Mouse (Mus musculus) embryonic facial prominence, embryonic 15.5 days (tissue): ENCODE measurements around the gene Ltbr. TPM values are rescaled to one million over a fixed set of nuclear protein-coding genes. Genes with fewer than 3 reads are reported as not detected.

ENCODE experiments used
- ATAC-seq: fragments of 200-750 bp; cut with Nextera tagmentation; 2 replicates; pipeline ENCODE4 v1.8.0; 2017; ENCODE audit warnings: low read depth, moderate TSS enrichment; ENCODE audit not compliant: insufficient number of reproducible peaks, low FRiP score, low TSS enrichment
- H3K27ac ChIP-seq: fragments of 300-500 bp; sonication (generic); replicated peaks from 2 replicates; pipeline ENCODE4 v1.5.1; 2015; ENCODE audit warnings: mild to moderate bottlenecking, inconsistent platforms
- H3K27me3 ChIP-seq: fragments of 300-500 bp; sonication (generic); 2 replicates; pipeline ENCODE4 v1.6.1; 2015; ENCODE audit warnings: inconsistent platforms
- H3K36me3 ChIP-seq: fragments of 300-500 bp; sonication (generic); 2 replicates; pipeline ENCODE4 v1.6.1; 2015; ENCODE audit warnings: mild to moderate bottlenecking, inconsistent platforms
- H3K4me1 ChIP-seq: fragments of 300-500 bp; sonication (generic); 2 replicates; pipeline ENCODE4 v1.6.1; 2015; ENCODE audit warnings: inconsistent platforms
- H3K4me2 ChIP-seq: fragments of 300-500 bp; sonication (generic); replicated peaks from 2 replicates; pipeline ENCODE4 v1.6.1; 2015; ENCODE audit warnings: mild to moderate bottlenecking, inconsistent platforms
- H3K4me3 ChIP-seq: fragments of 300-500 bp; sonication (generic); replicated peaks from 2 replicates; pipeline ENCODE4 v1.5.1; 2015; ENCODE audit warnings: mild to moderate bottlenecking, inconsistent platforms
- H3K9ac ChIP-seq: fragments of 300-500 bp; sonication (generic); 2 replicates; pipeline ENCODE4 v1.6.1; 2015; ENCODE audit warnings: inconsistent platforms
- H3K9me3 ChIP-seq: fragments of 300-500 bp; sonication (generic); replicated peaks from 2 replicates; pipeline ENCODE4 v1.6.1; 2016; ENCODE audit warnings: inconsistent platforms
- WGBS: fragments of 180-500 bp; shearing (Covaris S2); methylation state at CpG from one replicate; pipeline ENCODE4 v1.1.7; 2015; 5-methylcytosine and 5-hydroxymethylcytosine counted together
- polyA plus RNA-seq: library from polyadenylated mRNA; unstranded; fragments of >200 nt; fragmentation: Nextera tagmentation; extraction: Ambion mirVana; gene quantifications from 2 replicates; pipeline ENCODE4 v1.2.1, GENCODE M21; 2015

The Ltbr gene
- polyA plus RNA-seq, 1 experiment from 2014 or later, result 47.7 TPM

DNA sequence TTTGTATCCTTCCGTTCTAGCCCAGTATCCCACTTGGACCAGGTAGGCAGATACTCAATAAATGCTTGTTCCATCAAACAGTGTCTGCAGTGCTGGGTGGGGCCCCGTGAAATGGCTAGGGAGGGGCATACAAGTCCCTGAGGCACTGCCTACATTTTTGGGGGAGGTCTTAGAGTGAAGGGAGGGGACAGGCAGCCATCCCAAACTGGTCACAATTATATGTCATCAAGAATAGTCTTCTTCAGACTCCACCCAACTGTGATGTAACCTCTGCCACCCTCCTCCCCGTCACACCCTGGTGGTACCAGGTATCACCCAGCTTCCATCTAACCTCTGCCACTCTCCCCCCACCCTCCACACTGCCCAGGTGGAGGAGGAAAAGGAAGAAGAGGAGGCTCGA lies 31.2 kb upstream of the Ltbr start:
- H3K27ac ChIP-seq, result peak overlapping the region; percentile 58
- H3K9me3 ChIP-seq, result no peaks in the 10 kb centered on the region
- H3K9ac ChIP-seq, result no peak overlapping the region
- peaks cover 40% of the 10 kb centered on the region for H3K4me1 ChIP-seq
- no peak overlapping the region for H3K4me2 ChIP-seq
- no peaks in the 10 kb centered on the region for H3K36me3 ChIP-seq
- ATAC-seq, result no peak
- no peaks in the 10 kb centered on the region for H3K27me3 ChIP-seq
- H3K4me3 ChIP-seq, result no peak overlapping the region
- 51% methylated on average over 4 of the region's 4 CpGs for WGBS

DNA sequence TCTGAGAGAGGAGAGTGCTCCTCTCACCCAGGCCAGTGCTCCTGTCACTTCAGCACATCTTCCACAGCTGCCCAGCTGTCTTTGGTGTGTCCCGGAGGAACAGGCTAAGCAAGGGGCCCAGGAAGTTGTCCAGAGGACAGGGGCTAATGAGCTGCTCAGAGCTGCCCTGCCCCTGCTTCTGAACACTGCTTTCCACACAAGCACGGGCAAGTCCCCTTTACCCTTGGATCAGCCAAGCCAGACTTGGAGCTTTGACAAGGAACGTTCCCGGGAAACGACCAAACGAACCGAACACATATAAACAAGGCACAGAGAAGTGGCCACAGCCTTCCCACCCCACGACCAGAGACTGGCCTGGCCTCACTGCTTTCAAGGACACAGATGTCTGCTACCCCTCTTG lies 30.4 kb upstream of the Ltbr start:
- Histone ChIP-seq H3K4me2 (0 out of 2 replicates have a peak overlapping the region, but pooled peaks have one; percentile 15), H3K9ac (no peak overlapping the region), H3K4me1 (peaks cover 37% of the 10 kb centered on the region), H3K27ac (peak overlapping the region; percentile 58), H3K36me3 (no peaks in the 10 kb centered on the region), H3K9me3 (no peaks in the 10 kb centered on the region), H3K27me3 (no peaks in the 10 kb centered on the region), H3K4me3 (no peak overlapping the region)
- 24% methylated on average over 8 of the region's 8 CpGs for WGBS
- no peak for ATAC-seq

DNA sequence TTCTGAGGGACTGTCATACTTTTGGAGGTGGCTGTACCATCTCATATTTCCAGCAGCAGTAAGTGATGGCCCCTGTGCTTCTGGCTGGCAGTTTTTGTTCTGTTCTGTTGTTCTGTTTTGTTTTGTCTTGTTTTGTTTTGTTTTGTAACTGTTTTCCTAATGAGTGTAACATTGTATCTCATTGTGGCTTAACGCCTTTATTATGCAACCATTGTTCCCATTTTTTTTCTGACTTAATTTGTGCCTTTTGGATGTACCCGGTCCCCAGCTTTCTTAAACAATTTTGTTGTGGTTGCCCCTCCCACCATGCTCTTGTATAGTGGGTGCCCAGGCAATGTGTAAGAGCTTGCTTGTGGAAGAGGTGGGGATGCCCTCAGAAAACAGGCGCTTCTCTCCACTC lies 28.5 kb upstream of the Ltbr start:
- H3K36me3 ChIP-seq, result no peaks in the 10 kb centered on the region
- H3K4me3 ChIP-seq, result no peak overlapping the region
- no peak overlapping the region for H3K4me2 ChIP-seq
- peaks cover 26% of the 10 kb centered on the region for H3K4me1 ChIP-seq
- H3K9me3 ChIP-seq, result no peaks in the 10 kb centered on the region
- H3K9ac ChIP-seq, result no peak overlapping the region
- no peaks in the 10 kb centered on the region for H3K27me3 ChIP-seq
- 58% methylated on average over 3 of the region's 3 CpGs for WGBS
- no peak overlapping the region for H3K27ac ChIP-seq
- no peak for ATAC-seq

DNA sequence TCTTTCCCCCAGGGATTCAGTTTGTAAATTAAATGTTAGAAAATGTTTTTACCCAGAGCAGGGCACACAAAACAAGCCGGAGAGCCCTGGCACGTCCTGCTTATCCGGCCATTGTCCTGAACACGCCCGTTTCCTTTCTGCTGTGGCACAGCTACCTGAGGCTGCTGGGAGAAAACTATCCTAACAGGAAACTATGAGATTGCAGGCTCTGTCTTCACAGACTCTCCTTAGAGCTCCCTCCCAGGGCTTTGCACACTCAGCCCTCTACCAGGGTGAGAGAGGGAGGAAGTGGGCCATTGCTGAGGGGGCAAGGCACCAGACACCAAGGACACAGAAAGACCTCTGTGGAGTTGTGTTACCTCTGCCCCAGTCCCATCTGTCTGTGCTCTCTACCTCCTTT lies 26.6 kb upstream of the Ltbr start:
- Histone ChIP-seq H3K9me3 (no peaks in the 10 kb centered on the region), H3K9ac (no peak overlapping the region), H3K4me2 (no peak overlapping the region), H3K4me1 (peaks cover 26% of the 10 kb centered on the region), H3K27ac (peak overlapping the region; percentile 48), H3K4me3 (no peak overlapping the region), H3K36me3 (no peaks in the 10 kb centered on the region), H3K27me3 (no peaks in the 10 kb centered on the region)
- WGBS, result 49% methylated on average over 5 of the region's 5 CpGs
- no peak for ATAC-seq

DNA sequence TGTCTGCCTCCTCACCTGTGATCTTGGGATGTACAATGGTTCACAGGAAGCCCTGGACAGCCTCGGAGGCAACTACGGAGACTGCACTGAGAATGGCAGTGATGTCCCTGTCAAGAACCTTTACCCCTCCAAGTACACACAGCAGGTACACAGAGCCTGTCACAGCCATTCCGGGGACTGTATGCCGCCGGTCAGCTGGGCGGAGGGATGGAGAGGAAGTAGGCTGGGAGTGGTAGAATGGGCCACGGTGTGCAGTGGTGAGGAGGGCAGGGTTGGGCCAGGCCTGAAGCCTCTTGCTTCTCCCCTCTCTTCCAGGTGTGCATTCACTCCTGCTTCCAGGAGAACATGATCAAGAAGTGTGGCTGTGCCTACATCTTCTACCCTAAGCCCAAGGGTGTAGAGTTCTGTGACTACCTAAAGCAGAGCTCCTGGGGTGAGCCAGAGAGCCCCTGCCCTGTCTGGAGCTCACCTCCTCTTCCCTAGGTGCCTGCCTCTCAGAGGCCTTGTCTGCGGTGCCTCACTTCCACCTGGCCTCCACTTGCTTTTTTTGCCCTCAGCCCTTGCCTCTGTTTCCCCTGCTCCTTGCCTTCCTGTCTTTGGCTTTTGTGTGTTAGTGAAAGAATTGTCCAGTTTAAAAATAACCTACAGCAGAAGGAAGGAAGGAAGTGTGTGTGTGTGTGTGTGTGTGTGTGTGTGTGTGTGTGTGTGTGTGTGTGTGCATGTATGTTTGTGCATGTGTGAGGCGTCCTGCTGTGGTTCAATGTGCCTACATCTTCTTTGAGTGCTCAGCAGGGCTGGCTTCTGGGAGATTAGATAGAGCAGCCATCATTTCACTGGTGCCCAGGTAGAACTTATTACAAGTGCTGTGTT lies 25.3 kb upstream of the Ltbr start:
- H3K36me3 ChIP-seq, result no peaks in the 10 kb centered on the region
- 78% methylated on average over 9 of the region's 9 CpGs for WGBS
- H3K27me3 ChIP-seq, result no peaks in the 10 kb centered on the region
- H3K9ac ChIP-seq, result no peak overlapping the region
- no peak overlapping the region for H3K4me3 ChIP-seq
- no peak overlapping the region for H3K27ac ChIP-seq
- H3K9me3 ChIP-seq, result no peaks in the 10 kb centered on the region
- no peak overlapping the region for H3K4me2 ChIP-seq
- no peak for ATAC-seq
- peaks cover 15% of the 10 kb centered on the region for H3K4me1 ChIP-seq

DNA sequence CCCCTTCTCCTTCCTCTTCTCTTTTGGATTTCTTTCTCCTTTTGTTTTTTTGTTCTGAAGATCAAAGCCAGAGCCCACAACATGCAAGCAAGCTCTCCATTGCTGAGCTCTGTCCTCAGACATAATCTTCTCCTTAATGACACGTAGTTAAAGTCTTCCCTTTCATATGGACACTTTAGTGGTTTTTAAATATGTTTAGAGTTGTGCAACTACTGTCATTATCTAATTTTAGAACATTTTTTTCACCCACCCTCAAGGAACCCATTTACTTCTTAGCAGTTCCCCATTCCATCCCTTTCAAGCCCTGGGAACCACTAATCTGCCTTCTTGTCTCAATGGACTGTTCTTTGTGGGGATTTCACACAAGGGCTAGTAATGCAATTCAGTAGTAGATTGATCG lies 20.7 kb upstream of the Ltbr start:
- Histone ChIP-seq H3K36me3 (no peaks in the 10 kb centered on the region), H3K4me3 (no peak overlapping the region), H3K27me3 (no peaks in the 10 kb centered on the region), H3K4me2 (no peak overlapping the region), H3K4me1 (peaks cover 18% of the 10 kb centered on the region), H3K27ac (no peak overlapping the region), H3K9me3 (no peaks in the 10 kb centered on the region), H3K9ac (no peak overlapping the region)
- WGBS, result 49% methylated on average over 2 of the region's 2 CpGs
- ATAC-seq, result no peak

DNA sequence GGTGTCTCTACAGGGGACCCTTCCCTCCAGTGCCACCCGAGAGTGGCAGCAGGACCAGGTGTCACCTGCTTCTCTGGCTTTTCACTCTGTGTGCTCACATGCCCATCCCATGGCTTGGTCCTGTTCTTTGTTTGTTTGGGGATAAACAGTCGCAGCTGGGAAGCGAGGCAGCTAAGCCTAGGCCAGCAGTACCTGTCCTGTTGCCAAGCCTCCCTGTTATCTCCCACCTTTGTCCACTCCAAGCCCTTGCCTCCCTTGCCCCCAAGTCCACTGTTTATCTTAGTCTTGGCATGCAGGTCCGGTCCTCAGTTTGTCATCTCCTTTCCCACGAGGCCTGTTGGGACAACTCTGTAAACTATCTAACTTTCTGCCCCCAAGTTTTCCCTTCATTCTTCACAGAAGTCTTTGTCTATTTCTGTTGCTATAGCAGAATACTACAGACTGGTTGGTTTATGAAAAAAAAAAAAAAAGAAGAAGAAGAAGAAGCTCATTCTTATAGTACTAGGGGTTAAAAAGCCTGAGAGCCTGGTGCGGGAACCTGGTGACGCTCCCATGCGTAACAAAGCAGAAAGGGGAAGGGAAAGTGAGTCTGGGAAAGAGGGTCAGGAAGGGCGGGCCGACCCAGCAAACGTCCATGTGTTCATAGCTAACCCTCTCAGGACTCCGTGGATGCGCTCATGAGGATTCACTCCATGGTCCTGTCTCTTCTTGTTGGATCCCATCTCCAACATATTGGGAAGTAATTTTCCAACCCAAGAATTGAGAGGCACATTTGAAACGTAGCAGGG lies 19.6 kb upstream of the Ltbr start:
- no peak overlapping the region for H3K9ac ChIP-seq
- H3K4me1 ChIP-seq, result peaks cover 18% of the 10 kb centered on the region
- no peak overlapping the region for H3K4me2 ChIP-seq
- H3K4me3 ChIP-seq, result no peak overlapping the region
- H3K36me3 ChIP-seq, result no peaks in the 10 kb centered on the region
- no peaks in the 10 kb centered on the region for H3K9me3 ChIP-seq
- no peak for ATAC-seq
- WGBS, result 70% methylated on average over 14 of the region's 14 CpGs
- H3K27ac ChIP-seq, result no peak overlapping the region
- H3K27me3 ChIP-seq, result no peaks in the 10 kb centered on the region

DNA sequence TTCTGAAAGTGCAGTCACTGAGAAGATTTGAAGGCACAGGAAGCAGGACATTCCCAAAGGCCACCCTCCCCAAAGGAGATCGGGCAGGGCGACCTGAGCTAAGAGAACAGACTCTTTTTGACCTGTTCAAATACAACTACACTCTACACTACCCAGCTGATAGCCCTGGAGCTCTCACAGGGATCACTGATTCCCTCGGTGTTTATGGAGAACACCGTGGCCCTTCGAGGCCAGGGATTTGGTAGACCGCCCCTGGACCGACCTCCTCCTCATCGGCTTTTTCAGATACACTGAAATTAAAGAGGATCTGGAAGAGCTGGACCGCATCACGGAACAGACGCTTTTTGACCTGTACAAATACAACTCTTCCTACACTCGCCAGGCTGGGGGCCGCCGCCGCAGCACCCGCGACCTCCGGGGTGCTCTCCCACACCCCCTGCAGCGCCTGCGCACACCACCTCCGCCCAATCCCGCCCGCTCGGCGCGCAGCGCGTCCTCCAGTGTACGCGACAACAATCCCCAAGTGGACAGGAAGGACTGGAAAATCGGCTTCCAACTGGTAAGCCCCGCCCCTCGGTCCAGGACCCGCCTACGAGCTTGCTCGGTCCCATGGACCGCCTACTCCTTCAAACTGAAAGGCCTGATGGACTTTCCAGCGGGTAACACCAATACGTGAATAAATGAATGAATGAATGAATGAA lies 17.1 kb upstream of the Ltbr start:
- H3K27ac ChIP-seq, result peak overlapping the region; percentile 72
- H3K9me3 ChIP-seq, result no peaks in the 10 kb centered on the region
- peak overlapping the region; percentile 26 for H3K9ac ChIP-seq
- peak; percentile 86 for ATAC-seq
- H3K4me1 ChIP-seq, result peaks cover 18% of the 10 kb centered on the region
- H3K4me3 ChIP-seq, result peak overlapping the region; percentile 56
- WGBS, result under 1% methylated on average over 39 of the region's 39 CpGs
- H3K36me3 ChIP-seq, result no peaks in the 10 kb centered on the region
- H3K27me3 ChIP-seq, result no peaks in the 10 kb centered on the region
- peak overlapping the region; percentile 81 for H3K4me2 ChIP-seq

DNA sequence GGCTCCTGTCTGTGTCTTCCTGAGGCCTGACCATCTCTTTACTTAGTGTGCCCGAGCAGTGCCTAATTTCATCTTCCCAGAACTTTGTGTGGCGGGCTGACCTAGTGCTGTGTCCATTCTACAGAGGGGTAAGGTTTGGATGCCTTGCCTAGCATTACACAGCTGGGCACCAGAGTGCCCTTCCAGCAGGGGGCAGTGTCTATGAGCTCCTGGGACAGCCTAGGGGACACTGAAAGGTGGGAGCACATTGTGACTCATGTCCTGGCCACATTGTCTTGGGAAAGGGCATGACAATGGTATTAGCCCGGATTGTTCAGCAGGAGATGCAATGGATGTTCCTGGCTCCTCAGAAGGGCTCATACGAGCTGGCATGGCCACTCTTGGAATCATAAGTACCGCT lies 14.6 kb upstream of the Ltbr start:
- H3K27ac ChIP-seq, result no peak overlapping the region
- no peak overlapping the region for H3K4me3 ChIP-seq
- H3K36me3 ChIP-seq, result no peaks in the 10 kb centered on the region
- 85% methylated on average over 5 of the region's 5 CpGs for WGBS
- no peak for ATAC-seq
- H3K9me3 ChIP-seq, result no peaks in the 10 kb centered on the region
- H3K27me3 ChIP-seq, result peaks cover 3% of the 10 kb centered on the region; the same call in 1 of the 2 replicates
- H3K4me2 ChIP-seq, result no peak overlapping the region
- H3K4me1 ChIP-seq, result peaks cover 18% of the 10 kb centered on the region
- H3K9ac ChIP-seq, result no peak overlapping the region

DNA sequence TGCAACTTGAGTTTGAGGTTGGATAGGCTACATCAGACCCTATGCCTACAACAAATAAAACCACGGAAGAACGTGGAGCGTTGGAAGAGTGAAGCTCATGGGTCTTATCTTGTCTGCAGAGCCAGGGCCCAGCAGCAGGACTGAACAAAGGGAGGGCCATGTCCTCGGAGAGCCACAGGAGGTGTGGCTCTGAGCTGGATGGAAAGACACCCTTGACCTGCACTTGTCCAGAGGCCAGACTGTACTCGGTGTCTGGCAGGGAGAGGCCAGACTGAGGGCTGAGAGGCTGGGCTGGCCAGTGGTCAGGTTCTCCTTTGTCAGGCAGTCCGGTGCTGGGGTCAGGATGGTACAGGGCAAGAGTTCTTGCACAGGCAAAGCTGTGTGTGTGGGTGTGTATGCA lies 11.7 kb upstream of the Ltbr start:
- Histone ChIP-seq H3K9ac (no peak overlapping the region), H3K4me1 (peaks cover 14% of the 10 kb centered on the region), H3K4me3 (no peak overlapping the region), H3K27me3 (peaks cover 31% of the 10 kb centered on the region), H3K4me2 (no peak overlapping the region), H3K27ac (no peak overlapping the region), H3K36me3 (no peaks in the 10 kb centered on the region), H3K9me3 (no peaks in the 10 kb centered on the region)
- no peak for ATAC-seq
- 64% methylated on average over 6 of the region's 6 CpGs for WGBS

DNA sequence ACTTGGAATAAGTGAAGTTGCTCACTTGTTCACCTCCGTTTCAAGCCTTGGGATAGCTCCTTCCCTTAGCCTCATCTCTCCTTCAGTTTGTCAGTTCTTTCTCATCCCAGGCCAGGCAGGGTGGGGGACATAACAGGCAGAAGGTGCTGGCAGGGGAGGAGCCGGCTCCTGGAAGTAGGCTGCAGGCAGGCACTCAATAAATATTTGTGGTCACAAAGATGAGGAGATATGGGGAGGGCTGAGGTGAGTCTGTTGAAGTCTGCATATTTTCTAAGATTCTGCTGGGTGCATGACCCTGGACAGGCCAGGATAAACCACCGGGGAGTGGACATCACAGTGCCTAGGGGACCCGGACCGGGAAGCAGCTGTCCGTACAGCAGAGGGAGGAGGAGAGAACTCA lies 9.9 kb upstream of the Ltbr start:
- Histone ChIP-seq H3K4me1 (peaks cover 7% of the 10 kb centered on the region; the same call in 1 of the 2 replicates), H3K4me3 (no peak overlapping the region), H3K36me3 (no peaks in the 10 kb centered on the region), H3K27ac (no peak overlapping the region), H3K4me2 (no peak overlapping the region), H3K27me3 (peaks cover 37% of the 10 kb centered on the region), H3K9me3 (no peaks in the 10 kb centered on the region), H3K9ac (no peak overlapping the region)
- 55% methylated on average over 6 of the region's 6 CpGs for WGBS
- no peak for ATAC-seq
